Mouse (Mus musculus) myocyte (in vitro differentiated cells): ENCODE results near the gene Tmem233. TPM values are rescaled to one million over a fixed set of nuclear protein-coding genes. Genes with fewer than 3 reads are reported as not detected.

ENCODE experiments used
- H3K27me3 ChIP-seq: one replicate; pipeline ENCODE4 v1.6.1; 2011; ENCODE audit not compliant: control insufficient read depth, insufficient read depth, insufficient read length
- H3K36me3 ChIP-seq: one replicate; pipeline ENCODE4 v1.6.1; 2011; ENCODE audit not compliant: control insufficient read depth, insufficient read depth
- H3K4me2 ChIP-seq: one replicate; pipeline ENCODE4 v1.6.1; 2011; ENCODE audit warnings: low read depth, control low read depth
- H3K4me3 ChIP-seq: one replicate; pipeline ENCODE4 v1.5.1; 2011; ENCODE audit warnings: mild to moderate bottlenecking, control low read depth, moderate library complexity
- H3K79me2 ChIP-seq: one replicate; pipeline ENCODE4 v1.6.1; 2011; ENCODE audit not compliant: control insufficient read depth, insufficient read depth
- H3ac ChIP-seq: one replicate; pipeline ENCODE4 v1.6.1; 2011; ENCODE audit not compliant: control insufficient read depth, insufficient read length
- CEBPB ChIP-seq: IDR thresholded peaks from 2 replicates; pipeline ENCODE4 v1.6.1; 2011; ENCODE audit warnings: mild to moderate bottlenecking, moderate library complexity; ENCODE audit not compliant: poor library complexity, insufficient read depth, severe bottlenecking
- E2F4 ChIP-seq: IDR thresholded peaks from one replicate; pipeline ENCODE4 v1.6.1; 2011; ENCODE audit warnings: mild to moderate bottlenecking, control low read depth, moderate library complexity; ENCODE audit not compliant: insufficient read depth
- MAX ChIP-seq: IDR thresholded peaks from one replicate; pipeline ENCODE4 v1.6.1; 2011; ENCODE audit warnings: low read depth, mild to moderate bottlenecking, control low read depth
- MYOD1 ChIP-seq, 3 experiments: IDR thresholded peaks; one replicate each; pipeline ENCODE4 v1.6.1; 2011; ENCODE audit warnings: control low read depth in 2 of 3, low read depth in 2 of 3, mild to moderate bottlenecking in 2 of 3, moderate library complexity in 1 of 3; ENCODE audit not compliant: insufficient read length in 2 of 3, control insufficient read depth in 1 of 3
- MYOG ChIP-seq, 3 experiments: IDR thresholded peaks; one replicate each; pipeline ENCODE4 v1.6.1; 2011; ENCODE audit warnings: control low read depth in 2 of 3, low read depth in 2 of 3, mild to moderate bottlenecking in 2 of 3; ENCODE audit not compliant: insufficient read length in 2 of 3, control insufficient read depth in 1 of 3, insufficient read depth in 1 of 3
- POLR2A ChIP-seq: IDR thresholded peaks from one replicate; pipeline ENCODE4 v1.6.1; 2011; ENCODE audit warnings: low read depth, mild to moderate bottlenecking, control low read depth, moderate library complexity; ENCODE audit not compliant: insufficient read length
- POLR2AphosphoS2 ChIP-seq: IDR thresholded peaks from one replicate; pipeline ENCODE4 v1.6.1; 2011; ENCODE audit warnings: low read depth, control low read depth; ENCODE audit not compliant: insufficient read length
- REST ChIP-seq: IDR thresholded peaks from one replicate; pipeline ENCODE4 v1.6.1; 2011; ENCODE audit warnings: mild to moderate bottlenecking, control low read depth, moderate library complexity; ENCODE audit not compliant: insufficient read depth, insufficient read length
- SRF ChIP-seq: IDR thresholded peaks from one replicate; pipeline ENCODE4 v1.6.1; 2011; ENCODE audit warnings: low read depth; ENCODE audit not compliant: control insufficient read depth, insufficient read length
- TCF12 ChIP-seq: IDR thresholded peaks from one replicate; pipeline ENCODE4 v1.6.1; 2011; ENCODE audit warnings: mild to moderate bottlenecking, control low read depth; ENCODE audit not compliant: poor library complexity, insufficient read depth, severe bottlenecking
- TCF3 ChIP-seq: IDR thresholded peaks from one replicate; pipeline ENCODE4 v1.6.1; 2011; ENCODE audit warnings: low read depth, control low read depth; ENCODE audit not compliant: insufficient read length
- USF1 ChIP-seq: IDR thresholded peaks from one replicate; pipeline ENCODE4 v1.6.1; 2011; ENCODE audit warnings: low read depth, mild to moderate bottlenecking, control low read depth, moderate library complexity
- polyA plus RNA-seq: library from polyadenylated mRNA; unstranded; fragments of >200 nt; fragmentation: generic; extraction: Trizol; gene quantifications from one replicate; pipeline ENCODE4 v1.2.1, GENCODE M21; 2012; ENCODE audit warnings: missing spikeins

The Tmem233 gene
- polyA plus RNA-seq, 1 experiment, result 0.04 TPM

- Histone ChIP-seq H3K4me3 (no peak overlapping the region), H3K4me2 (no peak overlapping the region), H3ac (no peak overlapping the region), H3K36me3 (no peaks in the 10 kb centered on the region), H3K27me3 (no peaks in the 10 kb centered on the region), H3K79me2 (no peaks in the 10 kb centered on the region)
- TF ChIP-seq POLR2A, result no peak
- TF ChIP-seq MYOD1 (IDR thresholded peaks at IDR 0.05; ENCODE audit: control insufficient read depth in 1 of 3, insufficient read length in 2 of 3, low read depth in 2 of 3), result no peak
- TF ChIP-seq MYOG (IDR thresholded peaks at IDR 0.05; ENCODE audit: control insufficient read depth in 1 of 3, insufficient read depth in 1 of 3, insufficient read length in 2 of 3, low read depth in 2 of 3), result no peak
- TF ChIP-seq CEBPB, result no peak
- no peak for TF ChIP-seq MAX
- no peak for TF ChIP-seq TCF3
- no peak for TF ChIP-seq TCF12
- TF ChIP-seq SRF, result no peak
- no peak for TF ChIP-seq USF1
- TF ChIP-seq E2F4, result no peak
- no peak for TF ChIP-seq POLR2AphosphoS2
- no peak for TF ChIP-seq REST
Observed at GRCm38 (mm10) chr5:116003154-116003553, 79.9 kb downstream of the Tmem233 start.

- Histone ChIP-seq H3K27me3 (no peaks in the 10 kb centered on the region), H3K36me3 (peaks cover 15% of the 10 kb centered on the region), H3K4me2 (no peak overlapping the region)
Observed at GRCm38 (mm10) chr5:115997376-115997775, 85.7 kb downstream of the Tmem233 start.

GRCm38 (mm10) chr5:115994101-115994500 lies 88.9 kb downstream of the Tmem233 start:
- TF ChIP-seq E2F4 (no peak), TCF12 (no peak), USF1 (no peak), CEBPB (no peak), SRF (no peak), MYOG (IDR thresholded peaks at IDR 0.05; ENCODE audit: control insufficient read depth in 1 of 3, insufficient read depth in 1 of 3, insufficient read length in 2 of 3, low read depth in 2 of 3) (no peak), TCF3 (no peak), MYOD1 (IDR thresholded peaks at IDR 0.05; ENCODE audit: control insufficient read depth in 1 of 3, insufficient read length in 2 of 3, low read depth in 2 of 3) (no peak), POLR2A (no peak), MAX (no peak), REST (no peak), POLR2AphosphoS2 (no peak)
- H3K4me2 ChIP-seq, result no peak overlapping the region
- no peak overlapping the region for H3K4me3 ChIP-seq
- no peaks in the 10 kb centered on the region for H3K79me2 ChIP-seq
- no peak overlapping the region for H3ac ChIP-seq
- H3K27me3 ChIP-seq, result no peaks in the 10 kb centered on the region
- H3K36me3 ChIP-seq, result peaks cover 19% of the 10 kb centered on the region

More at GRCm38 (mm10) chr5:115997376-115997775, 85.7 kb downstream of the Tmem233 start:
- no peak overlapping the region for H3ac ChIP-seq
- H3K4me3 ChIP-seq, result no peak overlapping the region
- H3K79me2 ChIP-seq, result no peaks in the 10 kb centered on the region
- TF ChIP-seq MAX, result no peak
- TF ChIP-seq E2F4, result no peak

- no peaks in the 10 kb centered on the region for H3K27me3 ChIP-seq
- H3K36me3 ChIP-seq, result peaks cover 16% of the 10 kb centered on the region
- no peaks in the 10 kb centered on the region for H3K79me2 ChIP-seq
- H3ac ChIP-seq, result no peak overlapping the region
- no peak overlapping the region for H3K4me2 ChIP-seq
- no peak for TF ChIP-seq TCF3
- no peak for TF ChIP-seq SRF
- TF ChIP-seq E2F4, result no peak
- TF ChIP-seq POLR2A, result no peak
- no peak for TF ChIP-seq MYOD1 (IDR thresholded peaks at IDR 0.05; ENCODE audit: control insufficient read depth in 1 of 3, insufficient read length in 2 of 3, low read depth in 2 of 3)
- no peak for TF ChIP-seq USF1
- no peak for TF ChIP-seq TCF12
- no peak for TF ChIP-seq MAX
- TF ChIP-seq REST, result no peak
- H3K4me3 ChIP-seq, result no peak overlapping the region
Observed at GRCm38 (mm10) chr5:115991717-115992116, 91.3 kb downstream of the Tmem233 start.

Other genes starting within 250 kb of the Tmem233 start
- gene Cit, start 238.0 kb downstream of the Tmem233 start, polyA plus RNA-seq, result 8.5 TPM
- gene Prkab1, start 58.7 kb downstream of the Tmem233 start, polyA plus RNA-seq, result 32.2 TPM
- 0.48 TPM for gene Ccdc60, start 205.7 kb upstream of the Tmem233 start, polyA plus RNA-seq